Mouse (Mus musculus) liver, embryonic 15.5 days (tissue): ENCODE measurements around the gene Ptprg. TPM values are rescaled to one million over a fixed set of nuclear protein-coding genes. Genes with fewer than 3 reads are reported as not detected.

Experiments
- ATAC-seq: fragments of 200-750 bp; cut with Nextera tagmentation; 2 replicates; pipeline ENCODE4 v1.8.0; 2017; ENCODE audit warnings: moderate number of reproducible peaks, mild to moderate bottlenecking, moderate library complexity; ENCODE audit not compliant: insufficient read depth
- H3K27ac ChIP-seq: fragments of 300-500 bp; sonication (generic); replicated peaks from 2 replicates; pipeline ENCODE4 v1.5.1; 2015; ENCODE audit warnings: mild to moderate bottlenecking, inconsistent platforms
- H3K27me3 ChIP-seq: fragments of 300-500 bp; sonication (generic); 2 replicates; pipeline ENCODE4 v1.6.1; 2015; ENCODE audit warnings: mild to moderate bottlenecking, inconsistent platforms
- H3K36me3 ChIP-seq: fragments of 300-500 bp; sonication (generic); replicated peaks from 2 replicates; pipeline ENCODE4 v1.6.1; 2015; ENCODE audit warnings: moderate library complexity, mild to moderate bottlenecking, inconsistent platforms
- H3K4me1 ChIP-seq: fragments of 300-500 bp; sonication (generic); replicated peaks from 2 replicates; pipeline ENCODE4 v1.6.1; 2015; ENCODE audit warnings: inconsistent platforms
- H3K4me2 ChIP-seq: fragments of 300-500 bp; sonication (generic); 2 replicates; pipeline ENCODE4 v1.6.1; 2015; ENCODE audit warnings: moderate library complexity, mild to moderate bottlenecking, inconsistent platforms
- H3K4me3 ChIP-seq: fragments of 300-500 bp; sonication (generic); replicated peaks from 2 replicates; pipeline ENCODE4 v1.5.1; 2015; ENCODE audit warnings: mild to moderate bottlenecking, inconsistent platforms
- H3K9ac ChIP-seq: fragments of 300-500 bp; sonication (generic); 2 replicates; pipeline ENCODE4 v1.6.1; 2015; ENCODE audit warnings: moderate library complexity, mild to moderate bottlenecking, inconsistent platforms
- H3K9me3 ChIP-seq: fragments of 300-500 bp; sonication (generic); replicated peaks from 2 replicates; pipeline ENCODE4 v1.6.1; 2016; ENCODE audit warnings: inconsistent platforms
- WGBS: fragments of 180-500 bp; shearing (Covaris S2); methylation state at CpG from one replicate; pipeline ENCODE4 v1.1.7; 2015; ENCODE audit warnings: mixed read lengths; ENCODE audit not compliant: insufficient replicate concordance; 5-methylcytosine and 5-hydroxymethylcytosine counted together
- polyA plus RNA-seq: library from polyadenylated mRNA; unstranded; fragments of >200 nt; fragmentation: Nextera tagmentation; extraction: Ambion mirVana; gene quantifications from 2 replicates; pipeline ENCODE4 v1.2.1, GENCODE M21; 2015

Ptprg gene
- polyA plus RNA-seq, 1 experiment from 2014 or later: 1.3 TPM

DNA sequence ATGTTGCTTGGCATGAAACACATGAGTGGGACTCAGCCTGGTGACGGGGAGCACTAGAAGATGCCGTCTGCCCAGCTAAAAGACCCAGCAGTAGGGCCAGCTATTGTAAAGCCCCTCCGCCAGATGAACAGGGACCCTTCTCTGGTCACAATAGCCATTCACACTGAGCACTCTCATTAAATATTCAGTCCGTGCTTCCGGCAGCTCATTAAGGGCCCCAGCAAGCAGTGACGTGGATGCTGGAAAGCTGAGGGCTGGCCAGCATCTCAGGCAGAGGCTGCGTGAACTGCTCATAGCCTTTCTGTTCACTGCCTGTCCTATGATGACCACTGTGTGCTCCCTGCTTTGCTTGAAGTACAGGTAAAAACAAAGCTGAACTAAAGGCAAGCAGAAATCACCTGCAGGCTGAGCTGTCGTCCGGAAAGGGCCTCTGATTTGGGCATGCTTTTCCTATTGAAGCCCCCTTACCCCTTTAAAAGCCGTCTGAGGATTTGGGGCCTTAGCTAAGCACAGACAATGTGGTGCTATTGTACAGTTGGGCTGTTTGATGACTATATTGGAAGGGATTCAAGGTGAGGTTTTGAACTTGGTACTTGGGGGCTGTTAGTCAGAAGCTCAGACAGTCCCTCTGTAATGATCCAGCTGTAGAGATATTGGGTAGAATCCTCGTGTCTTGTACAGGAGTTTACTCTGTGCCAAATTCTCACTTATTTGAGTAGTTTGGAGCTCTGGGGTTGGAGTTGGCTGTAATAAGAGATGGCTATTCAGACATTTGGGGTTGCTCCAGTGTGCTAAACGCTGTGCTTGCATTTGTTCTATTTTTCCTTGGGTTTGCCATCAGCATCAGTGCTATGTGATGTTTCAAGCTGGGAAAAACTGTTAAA lies 636.6 kb downstream of the Ptprg start:
- Histone ChIP-seq H3K36me3 (no peaks in the 10 kb centered on the region), H3K9me3 (no peaks in the 10 kb centered on the region), H3K27ac (no peak overlapping the region), H3K4me2 (no peak overlapping the region), H3K9ac (no peak overlapping the region), H3K4me3 (no peak overlapping the region), H3K4me1 (no peaks in the 10 kb centered on the region), H3K27me3 (no peaks in the 10 kb centered on the region)
- ATAC-seq: no peak
- 64% methylated on average over 12 of the region's 12 CpGs for WGBS

DNA sequence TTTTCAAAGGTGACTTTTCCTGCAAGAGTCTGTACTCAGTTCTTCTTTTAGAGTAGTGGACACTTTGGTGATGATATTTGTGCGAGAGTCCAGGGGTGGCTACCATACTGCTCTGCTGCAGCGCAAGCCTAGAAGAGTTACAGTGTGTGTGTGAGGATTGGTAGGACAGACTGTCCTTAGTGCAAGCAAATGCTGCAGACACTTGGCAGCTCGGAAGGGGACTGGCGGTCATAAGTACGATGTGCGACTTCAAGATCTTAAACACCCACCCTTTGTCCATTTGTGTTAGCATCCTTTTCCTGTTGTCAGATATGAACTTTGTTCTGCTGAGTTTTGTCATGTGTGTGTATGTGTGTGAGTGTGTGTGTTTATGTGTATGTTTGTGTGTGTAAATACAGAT lies 637.7 kb downstream of the Ptprg start:
- WGBS: 76% methylated on average over 6 of the region's 6 CpGs
- Histone ChIP-seq H3K27me3 (no peaks in the 10 kb centered on the region), H3K4me1 (no peaks in the 10 kb centered on the region), H3K27ac (no peak overlapping the region), H3K9ac (no peak overlapping the region), H3K9me3 (no peaks in the 10 kb centered on the region), H3K4me3 (no peak overlapping the region), H3K4me2 (no peak overlapping the region), H3K36me3 (no peaks in the 10 kb centered on the region)
- ATAC-seq: no peak

DNA sequence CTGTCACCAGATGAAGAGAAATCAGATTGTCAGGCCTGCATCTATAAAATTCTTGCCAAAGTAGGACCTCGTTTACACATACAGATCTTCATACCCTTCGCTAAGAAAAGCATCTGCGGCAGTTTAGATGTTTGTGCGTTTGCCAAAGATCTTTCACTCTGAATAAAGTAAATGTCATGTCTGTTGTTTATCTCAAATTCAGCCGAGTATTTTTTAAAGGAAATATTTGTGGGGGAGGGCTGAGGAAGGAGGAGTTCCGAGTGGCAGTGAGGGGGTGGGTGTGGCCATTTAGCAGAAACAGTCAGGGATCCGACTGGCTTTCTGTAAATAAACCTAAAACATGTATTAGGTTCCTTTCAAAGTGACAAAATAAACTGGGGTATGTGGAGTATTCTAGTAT lies 645.4 kb downstream of the Ptprg start:
- Histone ChIP-seq H3K9me3 (no peaks in the 10 kb centered on the region), H3K9ac (no peak overlapping the region), H3K4me2 (no peak overlapping the region), H3K4me3 (no peak overlapping the region), H3K4me1 (no peaks in the 10 kb centered on the region), H3K27me3 (no peaks in the 10 kb centered on the region), H3K36me3 (no peaks in the 10 kb centered on the region), H3K27ac (no peak overlapping the region)
- ATAC-seq: no peak
- 48% methylated on average over 7 of the region's 7 CpGs for WGBS

DNA sequence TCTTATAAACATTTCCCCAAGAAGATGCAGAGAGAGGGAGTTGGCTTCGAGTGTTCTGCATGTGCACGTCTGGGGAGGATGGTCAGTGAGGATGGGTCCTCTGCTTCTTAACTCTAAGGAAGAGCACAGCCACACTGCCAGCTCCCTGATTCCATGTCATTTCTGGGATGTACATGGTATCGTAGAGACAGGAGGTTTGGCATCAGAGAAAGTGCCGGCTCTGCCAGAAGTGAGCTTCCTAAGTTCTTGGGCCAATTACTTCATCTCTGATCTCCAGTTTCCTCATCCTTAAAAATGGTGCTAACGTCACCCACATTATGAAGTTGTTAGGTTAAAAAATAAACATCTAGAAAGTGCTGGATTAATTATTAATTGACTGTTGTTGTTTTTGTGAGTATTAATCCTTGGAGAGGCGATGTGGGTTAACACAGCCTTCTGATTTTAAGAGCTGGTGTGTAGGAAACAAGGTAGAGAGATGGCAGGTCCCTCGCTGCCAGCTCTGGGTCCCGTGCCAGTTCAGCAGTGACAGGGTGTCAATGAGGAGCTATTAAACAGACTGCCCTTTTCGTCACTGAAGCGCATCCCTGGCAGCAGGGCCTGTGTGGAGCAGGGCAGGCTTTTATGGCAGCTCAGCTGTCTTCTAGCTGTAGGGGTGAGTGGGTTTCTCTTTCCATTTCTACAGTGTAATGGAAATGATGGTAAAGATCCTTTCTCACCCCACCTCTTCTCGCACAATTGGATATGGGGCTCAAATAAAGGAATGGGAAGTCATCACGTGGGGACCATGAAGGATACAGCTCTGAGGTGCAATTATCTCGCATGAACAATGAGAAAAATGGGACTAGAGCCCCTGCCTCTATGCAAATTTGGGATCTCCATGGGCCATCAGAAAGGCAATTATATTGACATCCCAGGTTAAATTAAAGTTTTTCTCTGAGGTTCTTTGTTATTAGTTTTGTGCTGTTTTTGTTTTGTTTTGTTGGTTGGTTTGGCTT lies 646.9 kb downstream of the Ptprg start:
- H3K4me3 ChIP-seq: no peak overlapping the region
- H3K27ac ChIP-seq: no peak overlapping the region
- no peaks in the 10 kb centered on the region for H3K9me3 ChIP-seq
- ATAC-seq: no peak
- no peaks in the 10 kb centered on the region for H3K36me3 ChIP-seq
- 64% methylated on average over 13 of the region's 13 CpGs for WGBS
- no peaks in the 10 kb centered on the region for H3K27me3 ChIP-seq
- H3K4me2 ChIP-seq: no peak overlapping the region
- H3K4me1 ChIP-seq: no peaks in the 10 kb centered on the region
- no peak overlapping the region for H3K9ac ChIP-seq

DNA sequence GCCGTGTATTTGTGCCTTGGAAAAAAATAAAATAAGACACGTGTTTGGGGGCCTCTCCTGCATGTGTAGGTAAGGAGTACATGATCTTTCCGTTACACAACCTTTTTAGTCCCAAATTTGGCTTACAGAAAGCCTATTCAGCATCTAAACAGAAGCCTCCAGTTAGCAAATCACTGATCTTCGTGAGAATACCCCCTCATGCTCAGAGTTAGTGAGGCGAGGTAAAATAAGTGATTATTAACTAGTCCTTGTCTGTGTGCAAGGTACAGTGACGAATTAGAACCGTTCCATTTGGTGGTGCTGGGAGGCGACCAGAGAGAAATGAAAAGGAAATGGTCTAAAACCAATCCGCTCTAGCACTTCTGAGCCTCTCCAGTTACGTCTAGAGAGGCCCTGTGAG lies 648.9 kb downstream of the Ptprg start:
- H3K4me1 ChIP-seq: no peaks in the 10 kb centered on the region
- ATAC-seq: no peak
- H3K4me2 ChIP-seq: no peak overlapping the region
- WGBS: 42% methylated on average over 10 of the region's 10 CpGs
- no peaks in the 10 kb centered on the region for H3K27me3 ChIP-seq
- no peaks in the 10 kb centered on the region for H3K9me3 ChIP-seq
- no peak overlapping the region for H3K4me3 ChIP-seq
- H3K9ac ChIP-seq: no peak overlapping the region
- H3K27ac ChIP-seq: no peak overlapping the region
- no peaks in the 10 kb centered on the region for H3K36me3 ChIP-seq

DNA sequence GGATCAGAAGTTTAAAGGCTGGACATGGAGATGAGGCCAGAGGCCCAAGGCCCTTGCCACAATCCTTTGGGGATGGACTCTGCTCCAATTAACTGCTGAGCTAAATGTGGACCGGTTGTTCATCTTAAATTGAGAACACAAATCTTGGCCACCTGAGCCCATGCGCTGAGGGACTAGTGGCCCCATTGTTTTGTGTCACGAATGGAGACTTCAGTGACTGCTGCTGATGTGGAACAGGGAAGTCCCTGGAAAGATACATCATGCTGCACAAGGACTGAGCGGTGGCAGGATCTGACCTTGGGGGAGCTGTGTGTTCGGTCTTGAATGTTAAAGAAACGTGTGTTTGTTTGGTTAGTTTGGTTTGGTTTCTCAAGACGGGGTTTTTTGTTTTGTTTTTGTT lies 649.7 kb downstream of the Ptprg start:
- no peak overlapping the region for H3K4me2 ChIP-seq
- H3K36me3 ChIP-seq: no peaks in the 10 kb centered on the region
- H3K4me3 ChIP-seq: no peak overlapping the region
- 67% methylated on average over 7 of the region's 7 CpGs for WGBS
- no peak overlapping the region for H3K27ac ChIP-seq
- H3K27me3 ChIP-seq: no peaks in the 10 kb centered on the region
- H3K9me3 ChIP-seq: no peaks in the 10 kb centered on the region
- no peak overlapping the region for H3K9ac ChIP-seq
- H3K4me1 ChIP-seq: no peaks in the 10 kb centered on the region
- no peak for ATAC-seq

DNA sequence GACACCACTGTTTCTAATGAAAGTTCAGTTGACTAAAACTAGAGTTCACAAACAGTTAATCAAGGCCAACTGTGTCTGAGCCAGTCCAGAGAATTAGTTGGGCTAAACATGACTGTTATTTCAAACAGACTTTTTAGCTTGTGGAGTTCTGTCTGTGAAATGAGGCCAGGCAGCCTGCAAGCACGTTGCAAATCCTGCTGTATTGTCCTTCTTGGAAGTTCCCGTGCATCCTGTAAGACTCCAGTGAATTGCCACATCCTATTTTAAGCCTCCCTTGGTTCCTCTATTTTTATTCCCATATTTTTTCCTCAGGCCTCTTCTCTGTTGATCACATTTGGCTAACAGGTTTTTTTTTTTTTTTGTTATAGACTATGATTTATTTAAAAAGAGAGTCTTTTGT lies 652.8 kb downstream of the Ptprg start:
- no peak overlapping the region for H3K27ac ChIP-seq
- no peaks in the 10 kb centered on the region for H3K27me3 ChIP-seq
- no peaks in the 10 kb centered on the region for H3K36me3 ChIP-seq
- H3K9ac ChIP-seq: no peak overlapping the region
- H3K9me3 ChIP-seq: no peaks in the 10 kb centered on the region
- no peak overlapping the region for H3K4me3 ChIP-seq
- no peak for ATAC-seq
- WGBS: 44% methylated on average over 2 of the region's 2 CpGs
- H3K4me2 ChIP-seq: no peak overlapping the region
- H3K4me1 ChIP-seq: no peaks in the 10 kb centered on the region

DNA sequence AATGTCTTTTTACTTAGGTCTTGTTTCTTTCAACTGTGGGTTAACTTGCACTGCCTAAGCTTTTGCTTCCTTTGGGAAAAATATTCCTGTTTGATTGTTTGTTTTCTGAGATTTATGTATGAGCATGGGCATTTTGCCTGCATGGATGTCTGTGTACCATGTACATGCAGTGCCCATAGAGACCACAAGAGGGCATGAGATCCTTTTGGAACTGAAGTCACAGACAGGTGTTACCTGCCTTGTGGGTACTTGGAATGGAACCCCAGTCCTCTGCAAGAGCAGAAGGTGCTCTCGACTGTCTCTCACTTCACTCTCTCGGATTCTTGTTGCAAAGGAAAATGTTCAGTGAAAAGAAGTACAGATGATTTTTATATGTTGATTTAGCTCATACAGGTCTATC lies 655.2 kb downstream of the Ptprg start:
- Histone ChIP-seq H3K27me3 (no peaks in the 10 kb centered on the region), H3K9ac (no peak overlapping the region), H3K36me3 (no peaks in the 10 kb centered on the region), H3K27ac (no peak overlapping the region), H3K4me3 (no peak overlapping the region), H3K4me2 (no peak overlapping the region), H3K9me3 (no peaks in the 10 kb centered on the region), H3K4me1 (no peaks in the 10 kb centered on the region)
- no peak for ATAC-seq
- WGBS: 54% methylated on average over 2 of the region's 2 CpGs

DNA sequence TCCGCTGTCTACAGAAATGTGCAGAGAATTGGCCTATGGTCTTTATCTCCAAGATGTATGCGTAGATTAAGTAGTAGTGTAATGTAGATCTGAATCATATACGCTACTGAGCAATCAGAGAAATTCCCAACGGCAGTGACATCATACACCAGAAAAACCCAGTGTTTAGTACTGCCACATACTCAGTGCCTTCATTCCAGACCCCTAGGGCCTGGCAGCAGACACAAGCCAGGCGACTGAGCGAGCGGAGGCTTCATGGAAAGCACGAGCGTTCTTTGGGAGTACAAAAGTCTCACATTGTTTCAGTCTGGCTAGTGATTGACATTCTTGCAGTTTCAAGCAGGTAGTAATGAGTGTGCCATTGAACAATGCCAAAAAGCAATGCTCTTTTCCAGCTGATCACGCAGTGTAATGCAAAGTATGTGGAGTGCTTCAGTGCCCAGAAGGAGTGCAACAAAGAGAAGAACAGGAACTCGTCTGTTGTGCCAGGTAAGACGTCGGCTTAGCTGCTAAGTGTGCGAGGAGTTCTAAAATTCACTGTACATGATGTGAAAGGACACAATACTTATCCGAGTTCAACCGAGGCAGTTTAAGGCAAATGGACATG lies 665.3 kb downstream of the Ptprg start:
- Histone ChIP-seq H3K27ac (no peak overlapping the region), H3K27me3 (no peaks in the 10 kb centered on the region), H3K36me3 (no peaks in the 10 kb centered on the region), H3K4me2 (no peak overlapping the region), H3K9me3 (no peaks in the 10 kb centered on the region), H3K4me3 (no peak overlapping the region), H3K9ac (no peak overlapping the region), H3K4me1 (no peaks in the 10 kb centered on the region)
- WGBS: 71% methylated on average over 16 of the region's 16 CpGs
- ATAC-seq: no peak

DNA sequence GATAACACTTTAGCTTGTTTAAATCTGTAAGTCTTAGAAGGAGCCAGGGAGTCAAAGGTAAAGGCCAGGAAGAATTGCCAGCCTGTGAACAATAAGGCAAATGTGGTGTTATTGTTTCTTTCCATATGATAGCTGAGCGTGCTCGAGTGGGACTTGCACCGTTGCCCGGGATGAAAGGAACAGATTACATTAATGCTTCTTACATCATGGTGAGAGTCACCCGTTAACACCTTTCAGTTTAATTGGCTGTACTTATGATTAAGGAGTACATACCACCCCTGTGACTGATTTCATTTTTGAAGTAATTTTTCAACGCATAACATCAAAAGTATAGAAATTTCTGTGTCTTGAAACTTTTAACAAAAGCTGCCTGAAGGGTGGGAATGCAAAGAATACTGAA lies 666.5 kb downstream of the Ptprg start:
- Histone ChIP-seq H3K4me1 (no peaks in the 10 kb centered on the region), H3K4me2 (no peak overlapping the region), H3K27me3 (no peaks in the 10 kb centered on the region), H3K27ac (no peak overlapping the region), H3K9ac (no peak overlapping the region), H3K4me3 (no peak overlapping the region), H3K9me3 (no peaks in the 10 kb centered on the region), H3K36me3 (no peaks in the 10 kb centered on the region)
- ATAC-seq: no peak
- WGBS: 72% methylated on average over 6 of the region's 6 CpGs

DNA sequence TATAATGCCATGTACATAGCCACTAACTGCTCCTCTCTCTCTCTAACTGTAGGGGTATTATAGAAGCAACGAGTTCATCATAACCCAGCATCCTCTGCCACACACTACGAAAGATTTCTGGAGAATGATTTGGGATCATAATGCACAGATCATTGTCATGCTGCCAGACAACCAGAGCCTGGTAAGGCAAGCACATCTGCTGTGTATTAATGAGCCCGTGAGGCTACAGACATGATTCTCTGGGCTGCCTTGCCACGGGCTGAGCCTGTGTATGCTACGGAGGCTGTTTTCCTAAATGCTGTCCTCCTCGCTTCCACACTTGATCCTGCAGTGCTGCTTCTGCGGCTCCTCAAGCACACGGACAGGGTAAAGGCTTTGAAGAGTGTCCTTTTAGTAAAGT lies 667.2 kb downstream of the Ptprg start:
- 60% methylated on average over 8 of the region's 8 CpGs for WGBS
- H3K9ac ChIP-seq: no peak overlapping the region
- ATAC-seq: no peak
- no peaks in the 10 kb centered on the region for H3K4me1 ChIP-seq
- H3K36me3 ChIP-seq: no peaks in the 10 kb centered on the region
- H3K27me3 ChIP-seq: no peaks in the 10 kb centered on the region
- H3K4me2 ChIP-seq: no peak overlapping the region
- H3K9me3 ChIP-seq: no peaks in the 10 kb centered on the region
- no peak overlapping the region for H3K4me3 ChIP-seq
- H3K27ac ChIP-seq: no peak overlapping the region
